Mouse (Mus musculus): ENCODE measurements at regions not wholly inside any gene's neighbourhood (a gene's known extent, or its start where the extent isn't known, plus 50 kb on each side); places are given as distances from the start of the nearest gene placed in this dataset.

GRCm38 (mm10) chr12:49828553-49828952 is 443.6 kb downstream of the Gm43517 start:
- ATAC-seq (ENCODE audit: low read depth), result no peak
- WGBS, result 75% methylated on average over 4 of the region's 4 CpGs
- H3K27me3 ChIP-seq (ENCODE audit: control insufficient read depth, insufficient read depth, low read depth, low read length), result no peaks in the 10 kb centered on the region

GRCm38 (mm10) chr12:49830665-49831064 is 445.7 kb downstream of the Gm43517 start:
- H3K4me3 ChIP-seq (ENCODE audit: low read length), result no peak overlapping the region
- H3K36me3 ChIP-seq (ENCODE audit: control insufficient read depth, insufficient read depth, low read length), result no peaks in the 10 kb centered on the region
- H3K9ac ChIP-seq (ENCODE audit: low read length), result no peak overlapping the region
- ATAC-seq (ENCODE audit: low read depth), result no peak
- H3K27ac ChIP-seq (ENCODE audit: low read length), result no peak overlapping the region
- no peaks in the 10 kb centered on the region for H3K4me1 ChIP-seq (replicated peaks; ENCODE audit: control insufficient read depth, insufficient read depth, low read length)
- no peaks in the 10 kb centered on the region for H3K27me3 ChIP-seq (ENCODE audit: control insufficient read depth, insufficient read depth, low read depth, low read length)
- no peak overlapping the region for H3K4me2 ChIP-seq (ENCODE audit: low read depth, low read length)
- 87% methylated on average over 4 of the region's 4 CpGs for WGBS
- H3K9me3 ChIP-seq (ENCODE audit: control insufficient read depth, low read length), result no peaks in the 10 kb centered on the region

More at GRCm38 (mm10) chr12:49828553-49828952, 443.6 kb downstream of the Gm43517 start:
- no peaks in the 10 kb centered on the region for H3K9me3 ChIP-seq (ENCODE audit: control insufficient read depth, low read length)
- no peak overlapping the region for H3K4me3 ChIP-seq (ENCODE audit: low read length)
- H3K4me1 ChIP-seq (replicated peaks; ENCODE audit: control insufficient read depth, insufficient read depth, low read length), result no peaks in the 10 kb centered on the region
- H3K4me2 ChIP-seq (ENCODE audit: low read depth, low read length), result no peak overlapping the region
- no peak overlapping the region for H3K27ac ChIP-seq (ENCODE audit: low read length)
- H3K9ac ChIP-seq (ENCODE audit: low read length), result no peak overlapping the region
- H3K36me3 ChIP-seq (ENCODE audit: control insufficient read depth, insufficient read depth, low read length), result no peaks in the 10 kb centered on the region

DNA sequence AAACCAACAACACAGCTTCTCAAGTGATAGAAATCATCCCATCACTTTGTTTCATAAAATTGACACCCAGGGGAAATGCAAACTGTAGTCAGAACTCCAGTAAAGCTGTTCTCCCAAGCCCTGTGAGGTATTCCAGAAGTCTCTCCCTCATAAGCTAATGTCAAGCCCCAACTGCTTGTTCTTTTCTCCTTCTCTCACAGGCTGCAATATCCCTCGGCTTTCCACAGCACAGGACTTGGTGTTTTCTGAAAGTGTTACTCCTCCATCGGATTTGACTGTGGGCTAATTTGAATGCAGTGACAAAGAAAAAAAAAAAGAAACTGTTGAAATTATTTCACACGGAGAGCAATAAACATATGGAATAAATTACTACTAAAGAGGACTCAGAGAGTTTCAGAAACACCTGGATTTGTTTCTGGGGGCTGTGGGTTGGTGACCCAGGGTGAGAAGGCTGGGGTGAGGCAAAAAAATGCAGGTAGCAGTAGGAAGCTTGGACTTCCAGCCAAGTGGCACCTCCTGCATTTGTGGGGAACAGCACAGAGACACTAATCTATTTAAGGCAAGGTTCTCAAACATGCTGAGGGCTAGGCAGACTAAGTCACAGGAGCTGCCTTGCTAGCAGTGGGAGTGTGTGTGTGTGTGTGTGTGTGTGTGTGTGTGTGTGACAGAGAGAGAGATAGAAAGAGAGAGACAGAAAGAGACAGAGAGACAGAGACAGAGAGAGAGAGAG is 447.3 kb downstream of the Gm43517 start:
- no peak overlapping the region for H3K27ac ChIP-seq (ENCODE audit: low read length)
- H3K4me3 ChIP-seq (ENCODE audit: low read length), result no peak overlapping the region
- no peaks in the 10 kb centered on the region for H3K27me3 ChIP-seq (ENCODE audit: control insufficient read depth, insufficient read depth, low read depth, low read length)
- WGBS, result 40% methylated on average over 3 of the region's 3 CpGs
- no peaks in the 10 kb centered on the region for H3K4me1 ChIP-seq (replicated peaks; ENCODE audit: control insufficient read depth, insufficient read depth, low read length)
- H3K4me2 ChIP-seq (ENCODE audit: low read depth, low read length), result no peak overlapping the region
- no peak overlapping the region for H3K9ac ChIP-seq (ENCODE audit: low read length)
- no peaks in the 10 kb centered on the region for H3K9me3 ChIP-seq (ENCODE audit: control insufficient read depth, low read length)
- no peaks in the 10 kb centered on the region for H3K36me3 ChIP-seq (ENCODE audit: control insufficient read depth, insufficient read depth, low read length)
- ATAC-seq (ENCODE audit: low read depth), result no peak

GRCm38 (mm10) chr12:49836282-49837070 is 451.5 kb downstream of the Gm43517 start:
- H3K27me3 ChIP-seq (ENCODE audit: control insufficient read depth, insufficient read depth, low read depth, low read length), result no peaks in the 10 kb centered on the region
- WGBS, result 37% methylated on average over 7 of the region's 7 CpGs

DNA sequence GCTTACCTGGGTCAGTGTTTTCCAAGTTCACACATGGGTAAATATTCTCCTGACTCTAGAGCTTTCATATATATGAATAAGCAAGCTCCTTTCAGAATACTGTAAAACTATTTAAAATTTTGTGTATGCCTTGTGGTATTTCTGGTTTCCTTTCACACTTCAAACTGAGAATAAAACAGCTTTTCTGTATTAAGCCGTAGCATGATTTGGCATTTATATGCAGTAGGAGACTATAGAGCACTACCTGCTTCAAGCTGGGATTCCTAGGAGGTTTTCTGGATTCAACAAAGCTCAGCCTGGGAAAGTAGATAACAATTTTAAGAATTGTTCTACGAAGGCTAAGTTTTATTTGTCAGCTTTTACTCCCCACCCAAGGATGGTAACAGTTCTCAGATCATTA is 500.5 kb downstream of the Gm43517 start:
- Histone ChIP-seq H3K27me3 (ENCODE audit: control insufficient read depth, insufficient read depth, low read depth, low read length) (no peaks in the 10 kb centered on the region), H3K4me1 (replicated peaks; ENCODE audit: control insufficient read depth, insufficient read depth, low read length) (no peaks in the 10 kb centered on the region), H3K36me3 (ENCODE audit: control insufficient read depth, insufficient read depth, low read length) (no peaks in the 10 kb centered on the region), H3K4me3 (ENCODE audit: low read length) (no peak overlapping the region), H3K9ac (ENCODE audit: low read length) (no peak overlapping the region), H3K27ac (ENCODE audit: low read length) (no peak overlapping the region), H3K9me3 (ENCODE audit: control insufficient read depth, low read length) (no peaks in the 10 kb centered on the region), H3K4me2 (ENCODE audit: low read depth, low read length) (no peak overlapping the region)
- 74% methylated on average over 2 of the region's 2 CpGs for WGBS
- no peak for ATAC-seq (ENCODE audit: low read depth)

More at GRCm38 (mm10) chr12:49836282-49837070, 451.5 kb downstream of the Gm43517 start:
- H3K4me1 ChIP-seq (replicated peaks; ENCODE audit: control insufficient read depth, insufficient read depth, low read length), result no peaks in the 10 kb centered on the region
- no peak overlapping the region for H3K27ac ChIP-seq (ENCODE audit: low read length)
- H3K4me3 ChIP-seq (ENCODE audit: low read length), result no peak overlapping the region
- no peak overlapping the region for H3K4me2 ChIP-seq (ENCODE audit: low read depth, low read length)
- H3K9me3 ChIP-seq (ENCODE audit: control insufficient read depth, low read length), result no peaks in the 10 kb centered on the region
- no peak for ATAC-seq (ENCODE audit: low read depth)
- H3K9ac ChIP-seq (ENCODE audit: low read length), result no peak overlapping the region
- H3K36me3 ChIP-seq (ENCODE audit: control insufficient read depth, insufficient read depth, low read length), result no peaks in the 10 kb centered on the region

DNA sequence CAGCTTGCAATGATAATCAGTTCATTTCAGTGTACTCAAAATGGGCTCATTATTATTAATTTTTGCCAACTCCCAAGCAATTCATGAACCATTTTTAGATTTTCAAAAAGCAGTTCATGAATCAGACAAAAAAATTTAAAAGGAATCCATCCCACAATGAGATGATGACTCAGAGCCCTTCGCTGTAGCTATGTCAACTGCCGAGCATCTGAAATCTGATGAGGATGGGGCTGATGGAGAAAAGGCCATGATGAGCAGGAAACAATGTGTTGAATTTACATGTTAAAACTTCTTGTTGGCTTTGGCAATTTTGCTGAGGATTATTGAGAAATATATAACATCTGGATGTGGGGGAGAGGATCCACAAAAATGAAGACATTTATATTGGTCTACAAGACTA is 502.3 kb downstream of the Gm43517 start:
- H3K9ac ChIP-seq (ENCODE audit: low read length), result no peak overlapping the region
- H3K9me3 ChIP-seq (ENCODE audit: control insufficient read depth, low read length), result no peaks in the 10 kb centered on the region
- no peaks in the 10 kb centered on the region for H3K4me1 ChIP-seq (replicated peaks; ENCODE audit: control insufficient read depth, insufficient read depth, low read length)
- H3K36me3 ChIP-seq (ENCODE audit: control insufficient read depth, insufficient read depth, low read length), result no peaks in the 10 kb centered on the region
- no peak overlapping the region for H3K27ac ChIP-seq (ENCODE audit: low read length)
- H3K4me2 ChIP-seq (ENCODE audit: low read depth, low read length), result no peak overlapping the region
- no peaks in the 10 kb centered on the region for H3K27me3 ChIP-seq (ENCODE audit: control insufficient read depth, insufficient read depth, low read depth, low read length)
- WGBS, result 78% methylated on average over 2 of the region's 2 CpGs
- H3K4me3 ChIP-seq (ENCODE audit: low read length), result no peak overlapping the region
- no peak for ATAC-seq (ENCODE audit: low read depth)

GRCm38 (mm10) chr12:49897768-49898167 is 512.8 kb downstream of the Gm43517 start:
- H3K36me3 ChIP-seq (ENCODE audit: control insufficient read depth, insufficient read depth, low read length), result no peaks in the 10 kb centered on the region
- H3K9me3 ChIP-seq (ENCODE audit: control insufficient read depth, low read length), result no peaks in the 10 kb centered on the region
- no peak overlapping the region for H3K4me2 ChIP-seq (ENCODE audit: low read depth, low read length)
- H3K4me1 ChIP-seq (replicated peaks; ENCODE audit: control insufficient read depth, insufficient read depth, low read length), result no peaks in the 10 kb centered on the region
- H3K27me3 ChIP-seq (ENCODE audit: control insufficient read depth, insufficient read depth, low read depth, low read length), result no peaks in the 10 kb centered on the region
- no peak overlapping the region for H3K27ac ChIP-seq (ENCODE audit: low read length)
- ATAC-seq (ENCODE audit: low read depth), result no peak
- 91% methylated on average over 2 of the region's 2 CpGs for WGBS
- H3K4me3 ChIP-seq (ENCODE audit: low read length), result no peak overlapping the region
- no peak overlapping the region for H3K9ac ChIP-seq (ENCODE audit: low read length)

- Histone ChIP-seq H3K27me3 (ENCODE audit: control insufficient read depth, insufficient read depth, low read depth, low read length) (no peaks in the 10 kb centered on the region), H3K9me3 (ENCODE audit: control insufficient read depth, low read length) (no peaks in the 10 kb centered on the region), H3K4me1 (replicated peaks; ENCODE audit: control insufficient read depth, insufficient read depth, low read length) (no peaks in the 10 kb centered on the region), H3K4me2 (ENCODE audit: low read depth, low read length) (no peak overlapping the region), H3K4me3 (ENCODE audit: low read length) (no peak overlapping the region), H3K9ac (ENCODE audit: low read length) (no peak overlapping the region), H3K36me3 (ENCODE audit: control insufficient read depth, insufficient read depth, low read length) (no peaks in the 10 kb centered on the region), H3K27ac (ENCODE audit: low read length) (no peak overlapping the region)
- no peak for ATAC-seq (ENCODE audit: low read depth)
- WGBS, result 78% methylated on average over 3 of the region's 3 CpGs
These were observed 530.7 kb downstream of the Gm43517 start for GRCm38 (mm10) chr12:49915691-49916090.

GRCm38 (mm10) chr12:49921608-49922007 is 536.6 kb downstream of the Gm43517 start:
- WGBS, result 47% methylated on average over 2 of the region's 2 CpGs
- H3K36me3 ChIP-seq (ENCODE audit: control insufficient read depth, insufficient read depth, low read length), result no peaks in the 10 kb centered on the region

More at GRCm38 (mm10) chr12:49921608-49922007, 536.6 kb downstream of the Gm43517 start:
- no peak overlapping the region for H3K4me3 ChIP-seq (ENCODE audit: low read length)
- H3K27ac ChIP-seq (ENCODE audit: low read length), result no peak overlapping the region
- H3K4me2 ChIP-seq (ENCODE audit: low read depth, low read length), result no peak overlapping the region
- no peaks in the 10 kb centered on the region for H3K4me1 ChIP-seq (replicated peaks; ENCODE audit: control insufficient read depth, insufficient read depth, low read length)
- H3K9me3 ChIP-seq (ENCODE audit: control insufficient read depth, low read length), result no peaks in the 10 kb centered on the region
- no peak overlapping the region for H3K9ac ChIP-seq (ENCODE audit: low read length)
- ATAC-seq (ENCODE audit: low read depth), result no peak
- H3K27me3 ChIP-seq (ENCODE audit: control insufficient read depth, insufficient read depth, low read depth, low read length), result no peaks in the 10 kb centered on the region

Measured in lung, embryonic 16.5 days (tissue).